Mouse (Mus musculus) embryonic fibroblast, embryonic 13.5 days (primary cell): Measurements from ENCODE around the gene Letmd1. TPM values are rescaled to one million over a fixed set of nuclear protein-coding genes. Genes with fewer than 3 reads are reported as not detected.
"Not testable (repeated sequence)": the region's sequence is repeated elsewhere in the genome, so short reads cannot be mapped to it uniquely, and the experiment has no call there.

ENCODE experiments used
- H3K27ac ChIP-seq: 2 replicates; pipeline ENCODE4 v1.5.1; 2012; ENCODE audit warnings: low read length, control low read depth, inconsistent platforms; ENCODE audit not compliant: insufficient read depth
- H3K4me1 ChIP-seq: 2 replicates; pipeline ENCODE4 v1.6.1; 2011; ENCODE audit warnings: low read length; ENCODE audit not compliant: control insufficient read depth, insufficient read depth
- H3K4me3 ChIP-seq: 2 replicates; pipeline ENCODE4 v1.5.1; 2011; ENCODE audit warnings: mild to moderate bottlenecking, control low read depth, low read length; ENCODE audit not compliant: insufficient read depth
- CTCF ChIP-seq: IDR thresholded peaks from 2 replicates; pipeline ENCODE4 v1.5.1; 2011; ENCODE audit warnings: mild to moderate bottlenecking, control low read depth, low read length, moderate library complexity, borderline replicate concordance; ENCODE audit not compliant: insufficient read depth
- POLR2A ChIP-seq: IDR thresholded peaks from 2 replicates; pipeline ENCODE4 v1.6.1; 2011; ENCODE audit warnings: low read depth, mild to moderate bottlenecking, control low read depth, low read length, moderate library complexity
- polyA plus RNA-seq: library from polyadenylated mRNA; stranded (reverse); fragments of >200 nt; gene quantifications from 2 replicates; pipeline ENCODE4 v1.2.4, GENCODE M21; 2011; ENCODE audit warnings: low read depth; ENCODE audit not compliant: missing spikeins, insufficient read length

The Letmd1 gene
- polyA plus RNA-seq, 1 experiment = 27.4 TPM

DNA sequence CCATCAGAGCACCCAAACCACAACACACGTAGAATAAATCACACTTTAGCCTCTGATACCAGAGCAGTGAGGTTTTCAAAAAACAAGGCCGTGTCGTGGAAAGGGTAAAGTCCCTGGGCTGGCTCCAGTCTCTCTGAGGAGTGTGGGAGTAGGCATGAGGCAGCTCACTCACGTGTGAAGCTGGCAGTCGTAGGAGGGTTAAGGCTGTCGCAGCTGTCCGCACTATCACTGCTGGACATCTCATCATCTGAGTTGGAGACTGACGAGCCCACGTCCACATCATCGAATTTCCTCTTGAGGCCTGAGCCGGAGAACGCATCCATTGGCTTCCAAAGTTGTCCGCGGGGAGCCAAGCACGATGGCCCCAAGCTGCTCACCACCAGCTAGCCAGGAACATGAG is 20.4 kb downstream of the Letmd1 start:
- no peak for TF ChIP-seq POLR2A
- TF ChIP-seq CTCF = no peak
- peaks cover 5% of the 10 kb centered on the region for H3K4me1 ChIP-seq
- no peak overlapping the region for H3K27ac ChIP-seq
- H3K4me3 ChIP-seq = no peak overlapping the region

DNA sequence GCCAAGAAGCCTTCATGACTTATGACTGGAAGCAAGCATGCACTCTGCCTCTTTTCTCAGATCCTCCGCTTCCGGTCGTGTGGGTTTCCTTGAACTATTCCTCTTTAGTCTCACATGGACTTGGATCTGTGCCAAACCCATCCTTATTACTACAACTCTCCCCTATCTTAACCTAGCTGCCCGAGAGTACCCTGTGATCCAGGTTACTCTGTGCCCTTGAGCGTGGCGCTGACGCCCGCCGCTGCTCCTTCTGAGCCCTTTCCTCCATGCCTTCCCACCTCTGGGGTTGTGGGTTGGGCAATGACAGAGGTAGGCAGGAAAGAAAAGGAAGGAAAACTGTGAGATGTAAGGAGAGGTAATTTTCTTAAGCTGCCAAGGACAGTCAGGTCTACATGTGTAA is 23.1 kb downstream of the Letmd1 start:
- no peak overlapping the region for H3K27ac ChIP-seq
- TF ChIP-seq POLR2A (no peak), CTCF (no peak)
- peaks cover 5% of the 10 kb centered on the region for H3K4me1 ChIP-seq
- no peak overlapping the region for H3K4me3 ChIP-seq

DNA sequence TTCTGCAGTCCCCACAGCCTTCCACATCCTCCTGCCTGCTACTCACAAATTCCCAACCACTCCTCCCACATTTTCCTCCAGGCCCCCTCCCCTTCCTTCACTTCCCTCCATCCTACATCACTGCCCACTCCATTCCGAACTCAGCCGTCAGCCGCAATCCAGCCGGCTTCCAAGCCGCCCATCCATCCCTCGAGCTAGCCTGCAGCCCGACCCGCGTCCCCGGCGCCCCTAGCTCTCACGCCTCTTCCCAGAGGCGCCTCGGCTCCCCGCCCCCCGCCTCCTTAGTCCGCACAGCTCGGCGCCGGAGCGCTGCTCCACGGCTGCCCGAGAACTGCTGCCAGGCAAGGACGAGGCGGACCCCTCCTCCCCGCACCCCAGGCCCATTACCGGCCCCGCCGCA is 25.8 kb downstream of the Letmd1 start:
- H3K4me1 ChIP-seq = peaks cover 5% of the 10 kb centered on the region
- H3K27ac ChIP-seq = no peak overlapping the region
- TF ChIP-seq CTCF (no peak), POLR2A (no peak)
- H3K4me3 ChIP-seq = peak overlapping the region; percentile 58

DNA sequence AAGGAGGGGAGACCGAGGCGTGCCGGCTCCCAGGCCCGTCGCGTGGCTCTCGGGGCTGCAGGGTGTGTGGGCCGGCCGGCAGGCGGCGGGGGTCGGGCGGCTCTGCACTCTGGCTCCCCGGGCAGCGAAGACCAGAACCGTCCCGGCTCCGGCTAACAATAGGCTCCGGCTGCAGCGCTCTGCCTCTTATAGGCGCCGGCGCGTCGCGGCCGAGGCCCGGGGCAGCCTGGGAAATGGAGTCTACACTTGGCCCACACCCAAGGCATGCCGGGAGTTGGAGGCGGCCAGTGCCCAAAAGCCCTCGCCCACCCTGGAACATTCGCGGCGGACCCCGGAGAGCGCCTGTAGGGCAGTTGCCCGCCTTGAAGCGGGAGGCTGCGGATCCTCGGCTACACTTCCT is 26.3 kb downstream of the Letmd1 start, which contains the start of gene Csrnp2:
TSS of gene Csrnp2 (minus strand) at position 387 of the 400 bp plus-strand sequence.
- Histone ChIP-seq H3K4me1 (peaks cover 5% of the 10 kb centered on the region), H3K27ac (no peak within 1 kb of the TSS), H3K4me3 (peak within 1 kb of the TSS; percentile 58)
- TF ChIP-seq CTCF (no peak), POLR2A (peak; percentile 99)

DNA sequence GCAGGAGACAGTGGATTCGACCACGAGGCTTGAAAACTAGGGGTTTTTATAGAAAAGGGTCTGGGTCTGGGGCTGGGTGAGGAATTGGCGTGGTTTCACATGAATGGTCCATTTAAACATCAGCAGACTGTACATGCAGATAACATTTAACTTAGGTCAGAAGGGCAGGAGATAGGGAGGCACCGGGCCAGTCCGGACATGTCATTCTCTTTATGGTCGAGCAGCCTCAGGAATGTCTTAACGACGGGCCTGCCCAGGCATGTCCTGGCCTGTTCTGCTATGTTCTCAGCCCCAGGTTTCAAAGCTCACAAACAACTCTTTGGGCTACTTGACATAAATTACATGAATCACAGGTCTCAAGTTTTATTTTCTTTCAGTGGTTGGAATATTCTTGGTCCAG is 30.7 kb downstream of the Letmd1 start:
- H3K4me3 ChIP-seq, H3K27ac ChIP-seq, H3K4me1 ChIP-seq: not testable (repeated sequence)

DNA sequence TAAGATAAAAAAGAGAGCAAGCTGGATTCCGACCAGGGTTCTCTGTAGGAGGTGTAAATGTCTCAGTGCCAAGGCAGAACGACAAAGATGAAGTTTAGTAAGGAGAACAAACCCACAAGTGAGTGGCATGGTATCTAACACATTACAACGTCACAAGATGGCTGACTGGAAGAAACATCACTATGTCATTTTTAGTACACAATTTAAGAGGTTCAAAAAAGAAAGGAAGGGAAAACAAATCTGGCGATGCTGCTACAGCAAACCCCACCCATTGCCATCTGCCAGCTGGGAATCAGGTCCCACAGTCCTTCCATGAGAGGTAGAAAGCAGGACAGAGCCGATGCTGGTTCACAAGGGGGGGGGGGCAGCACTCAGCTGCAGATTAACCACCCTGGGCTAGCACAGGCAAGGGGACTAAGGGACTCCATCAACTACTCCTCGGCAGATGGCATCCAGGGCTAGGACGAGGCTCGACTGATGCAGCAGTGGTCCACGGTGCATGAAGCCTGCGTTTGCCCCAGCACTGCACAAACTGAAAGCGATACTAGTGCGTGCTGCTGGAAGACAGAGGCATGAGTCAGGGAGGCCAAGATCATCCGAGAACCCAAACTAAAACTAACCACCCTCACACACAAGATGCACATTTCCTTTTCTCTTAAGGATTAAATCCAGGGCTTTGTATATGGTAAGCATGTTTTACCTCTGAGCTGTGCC is 39.8 kb downstream of the Letmd1 start:
- Histone ChIP-seq H3K4me3 (no peak overlapping the region), H3K4me1 (no peaks in the 10 kb centered on the region), H3K27ac (no peak overlapping the region)
- TF ChIP-seq POLR2A (no peak), CTCF (no peak)

DNA sequence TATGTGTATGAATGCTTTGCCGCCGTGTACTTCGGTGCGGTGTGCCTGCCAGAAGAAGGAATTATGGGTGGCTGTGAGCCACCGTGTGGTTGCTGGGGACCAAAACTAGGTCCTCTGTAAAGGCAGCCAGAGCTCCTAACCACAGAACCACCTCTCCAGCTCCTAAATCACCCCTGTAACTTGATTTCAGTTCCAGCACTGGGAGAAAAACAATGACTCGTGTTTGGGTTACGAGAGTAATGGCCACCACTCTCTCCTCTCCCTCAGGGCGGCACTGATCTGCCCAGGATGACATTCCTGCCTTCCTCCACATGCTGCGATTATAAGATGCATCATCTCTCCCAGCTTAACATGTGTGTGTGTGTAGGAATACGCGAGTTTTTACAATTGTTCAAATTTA is 41.2 kb downstream of the Letmd1 start:
- no peak for TF ChIP-seq CTCF
- no peak for TF ChIP-seq POLR2A
- no peaks in the 10 kb centered on the region for H3K4me1 ChIP-seq
- no peak overlapping the region for H3K4me3 ChIP-seq
- no peak overlapping the region for H3K27ac ChIP-seq

DNA sequence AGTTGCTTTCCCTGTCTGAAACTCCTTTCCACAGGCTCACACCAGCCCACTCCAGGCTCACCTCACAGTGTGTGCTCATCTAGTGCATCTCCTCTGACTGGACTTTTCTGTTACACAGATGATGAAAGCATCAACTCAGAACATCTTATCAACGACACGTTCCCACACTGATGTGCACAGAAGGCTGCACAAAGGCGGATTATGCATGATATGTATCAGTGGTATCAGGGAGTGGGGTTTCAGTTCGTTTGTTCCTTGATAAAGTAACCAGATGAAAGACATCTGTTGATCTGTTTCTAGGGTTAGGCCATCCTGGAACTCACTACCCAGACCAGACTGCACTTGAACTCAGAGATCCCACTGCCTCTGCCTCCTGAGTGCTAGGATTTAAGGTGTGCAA is 44.6 kb downstream of the Letmd1 start:
- H3K27ac ChIP-seq = no peak overlapping the region
- no peak overlapping the region for H3K4me3 ChIP-seq
- no peaks in the 10 kb centered on the region for H3K4me1 ChIP-seq
- TF ChIP-seq POLR2A (no peak), CTCF (no peak)

DNA sequence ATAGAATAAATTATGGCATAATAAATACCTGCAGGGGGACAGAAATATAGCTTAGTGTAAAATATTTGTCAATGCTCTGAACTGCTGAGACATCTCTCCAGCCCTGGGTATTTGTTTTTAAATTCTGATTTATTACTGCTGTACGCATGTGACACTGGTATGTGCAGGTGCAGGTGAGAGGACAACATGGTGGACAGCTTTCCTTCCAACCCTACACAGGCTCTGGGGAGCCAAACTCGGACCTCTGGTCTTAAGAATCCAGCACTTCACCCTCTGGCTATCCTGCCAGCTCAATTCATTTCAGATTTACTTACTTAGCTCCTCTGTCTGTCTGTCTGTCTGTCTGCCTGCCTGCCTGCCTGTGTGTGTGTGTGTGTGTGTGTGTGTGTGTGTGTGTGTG is 46.3 kb downstream of the Letmd1 start:
- no peak overlapping the region for H3K27ac ChIP-seq
- H3K4me3 ChIP-seq = no peak overlapping the region
- no peaks in the 10 kb centered on the region for H3K4me1 ChIP-seq
- TF ChIP-seq POLR2A (no peak), CTCF (no peak)

DNA sequence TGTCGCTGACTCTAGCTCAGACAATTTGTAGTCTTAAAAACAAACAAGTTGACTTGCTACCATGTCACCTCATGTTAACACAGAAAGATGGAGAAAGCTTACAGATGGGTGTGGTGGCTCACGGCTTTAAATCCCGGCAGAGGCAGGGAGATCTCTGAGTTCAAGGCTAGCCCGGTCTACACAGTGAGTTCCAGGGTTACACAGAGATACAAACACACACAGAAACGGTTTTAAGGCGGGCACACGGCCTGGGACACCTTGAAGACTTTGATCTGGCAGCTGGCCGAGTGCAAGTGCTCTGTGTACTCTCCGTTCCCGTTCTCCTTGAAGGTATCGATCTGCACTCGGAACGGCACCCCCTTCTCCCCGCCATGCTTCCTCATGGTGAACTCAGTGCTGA is 51.5 kb downstream of the Letmd1 start:
- Histone ChIP-seq H3K27ac (no peak overlapping the region), H3K4me1 (no peaks in the 10 kb centered on the region), H3K4me3 (no peak overlapping the region)
- no peak for TF ChIP-seq POLR2A
- no peak for TF ChIP-seq CTCF

DNA sequence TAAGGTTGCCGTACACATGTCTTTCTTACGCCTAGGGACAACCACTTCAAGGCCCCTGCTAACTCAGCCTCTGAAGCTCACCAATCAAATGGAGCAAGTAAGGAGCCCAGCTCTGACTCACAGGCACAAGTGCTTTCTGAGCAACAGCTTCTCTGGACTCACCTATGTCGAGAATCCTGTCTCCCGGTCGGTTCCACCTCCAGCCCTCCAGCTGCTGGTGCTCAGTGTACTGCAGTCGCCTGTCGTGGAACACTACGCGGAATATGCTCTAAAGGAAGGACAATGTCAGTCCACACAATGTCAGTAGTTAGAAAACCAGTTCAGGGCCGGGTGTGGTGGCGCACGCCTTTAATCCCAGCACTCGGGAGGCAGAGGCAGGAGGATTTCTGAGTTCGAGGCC is 56.6 kb downstream of the Letmd1 start:
- TF ChIP-seq POLR2A (no peak), CTCF (no peak)
- H3K4me3 ChIP-seq = no peak overlapping the region

More for the DNA sequence above, 56.6 kb downstream of the Letmd1 start:
- Histone ChIP-seq H3K27ac (no peak overlapping the region), H3K4me1 (no peaks in the 10 kb centered on the region)
